Comparison of ENCODE assay signal across 8 mouse cellular contexts in the genomic region with DNA sequence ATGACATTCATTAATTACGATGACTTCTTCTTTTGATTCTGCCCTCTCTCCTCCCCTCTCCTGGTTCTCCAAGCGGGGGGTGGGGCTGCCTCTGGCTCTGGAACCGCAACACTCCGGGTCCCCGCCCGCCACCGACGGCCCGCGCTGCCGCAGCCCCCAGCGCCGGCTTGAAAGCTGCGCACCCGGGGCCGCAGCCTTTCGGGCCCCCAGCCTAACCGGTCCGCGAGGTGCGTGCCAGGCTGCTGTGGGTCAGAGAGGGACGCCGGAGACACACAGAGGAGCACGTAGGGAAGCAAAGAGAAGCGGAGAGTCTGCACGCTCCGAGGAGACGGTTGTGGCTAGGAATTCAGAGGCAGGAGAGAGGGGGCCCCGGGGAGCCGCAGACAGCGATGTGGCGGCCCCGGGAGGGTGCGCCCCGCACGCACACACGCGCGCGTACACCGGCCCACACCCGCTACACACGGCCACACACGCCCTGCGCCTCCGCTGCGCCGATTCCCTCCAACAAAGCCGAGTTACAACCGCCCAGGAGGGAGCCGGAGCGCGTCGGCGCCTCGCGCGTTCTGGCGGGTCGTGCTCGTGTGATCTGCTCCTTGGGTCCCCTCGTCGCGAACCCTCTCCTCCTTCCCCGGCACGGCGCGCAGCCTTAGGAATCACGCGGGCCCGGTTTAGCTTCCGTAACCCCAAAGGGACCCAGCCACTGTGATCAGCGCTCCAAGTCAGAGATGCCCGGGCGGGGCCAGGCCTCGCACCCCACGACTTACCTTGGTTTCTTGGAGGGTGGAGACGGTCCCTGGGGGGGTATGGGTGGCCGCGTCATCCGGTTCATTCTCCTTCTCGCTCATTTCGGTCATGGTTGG. TPM values are rescaled to one million over a fixed set of nuclear protein-coding genes. Genes with fewer than 3 reads are reported as not detected.
DNase-seq lines count a peak whose midpoint lies in the region; ATAC-seq and TF ChIP-seq lines count a peak whose summit lies in the region.

No protein-coding gene starts in this region.

- peak overlapping the region; percentile 48 for H3K4me3 ChIP-seq in heart, postnatal 0 days (ENCODE audit: low read depth, low read length)
- peak overlapping the region; percentile 51 for H3K4me3 ChIP-seq in embryonic facial prominence, embryonic 13.5 days
- peak overlapping the region; percentile 48 for H3K4me3 ChIP-seq in limb, embryonic 10.5 days
- peak overlapping the region; percentile 49 for H3K4me3 ChIP-seq in neural tube, embryonic 11.5 days (ENCODE audit: low read depth, low read length)

- peak overlapping the region; percentile 88 for H3K4me2 ChIP-seq in heart, postnatal 0 days (ENCODE audit: low read depth, low read length)
- peak overlapping the region; percentile 82 for H3K4me2 ChIP-seq in embryonic facial prominence, embryonic 13.5 days
- peak overlapping the region; percentile 67 for H3K4me2 ChIP-seq in neural tube, embryonic 11.5 days (ENCODE audit: low read depth)

- TF ChIP-seq CTCF in heart, postnatal 0 days (IDR thresholded peaks at IDR 0.05; ENCODE audit: low read depth), result no peak

- TF ChIP-seq EP300 in heart, postnatal 0 days (IDR thresholded peaks at IDR 0.05; ENCODE audit: low read depth), result no peak

- no peak overlapping the region for H3K27ac ChIP-seq in heart, postnatal 0 days (ENCODE audit: low read depth)
- H3K27ac ChIP-seq in embryonic facial prominence, embryonic 13.5 days, result no peak overlapping the region
- peak overlapping the region; percentile 67 for H3K27ac ChIP-seq in limb, embryonic 10.5 days
- 0 out of 2 replicates have a peak overlapping the region, but pooled peaks have one; percentile 8 for H3K27ac ChIP-seq in neural tube, embryonic 11.5 days (ENCODE audit: low read depth, low read length)

- H3K9me3 ChIP-seq in heart, postnatal 0 days (replicated peaks; ENCODE audit: control insufficient read depth, low read length), result no peaks in the 10 kb centered on the region
- H3K9me3 ChIP-seq in embryonic facial prominence, embryonic 13.5 days, result no peaks in the 10 kb centered on the region
- no peaks in the 10 kb centered on the region for H3K9me3 ChIP-seq in limb, embryonic 10.5 days (replicated peaks)
- no peaks in the 10 kb centered on the region for H3K9me3 ChIP-seq in neural tube, embryonic 11.5 days (ENCODE audit: control insufficient read depth, low read length)

- DNase-seq in heart, postnatal 0 days (ENCODE audit: low spot score), result no peak
- no peak for DNase-seq in heart, postnatal 4 days
- peak; percentile 55 for DNase-seq in ES-CJ7 (ENCODE audit: low read depth, low spot score)
- DNase-seq in limb, embryonic 10.5 days (ENCODE audit: low spot score), result peak; percentile 70
- peak; percentile 60 for DNase-seq in neural tube, embryonic 11.5 days (ENCODE audit: low spot score)
- DNase-seq in ovary, adult 18-20 months (ENCODE audit: low spot score), result no peak
- no peak for DNase-seq in left cerebral cortex, postnatal 4 days

- H3K27me3 ChIP-seq in heart, postnatal 0 days (ENCODE audit: control insufficient read depth, insufficient read depth, low read length), result peaks cover 33% of the 10 kb centered on the region
- H3K27me3 ChIP-seq in embryonic facial prominence, embryonic 13.5 days, result peaks cover 76% of the 10 kb centered on the region
- H3K27me3 ChIP-seq in limb, embryonic 10.5 days (ENCODE audit: low read depth, poor library complexity, severe bottlenecking), result peaks cover 89% of the 10 kb centered on the region
- H3K27me3 ChIP-seq in neural tube, embryonic 11.5 days (ENCODE audit: control insufficient read depth, insufficient read depth, low read length), result peaks cover 29% of the 10 kb centered on the region

- ATAC-seq in heart, postnatal 0 days (ENCODE audit: insufficient read depth, low read depth), result no peak
- no peak for ATAC-seq in embryonic facial prominence, embryonic 13.5 days (ENCODE audit: insufficient number of reproducible peaks, insufficient read depth, low FRiP score, low TSS enrichment, low read depth)
- peak; percentile 33 for ATAC-seq in neural tube, embryonic 11.5 days (ENCODE audit: insufficient read depth, low FRiP score, low TSS enrichment)

- WGBS in heart, postnatal 0 days, result 1% methylated on average over 73 of the region's 83 CpGs
- WGBS in embryonic facial prominence, embryonic 13.5 days, result under 1% methylated on average over 81 of the region's 83 CpGs
- under 1% methylated on average over 83 of the region's 83 CpGs for WGBS in limb, embryonic 10.5 days
- WGBS in neural tube, embryonic 11.5 days, result under 1% methylated on average over 80 of the region's 83 CpGs

- peaks cover 17% of the 10 kb centered on the region for H3K4me1 ChIP-seq in heart, postnatal 0 days (ENCODE audit: control insufficient read depth, insufficient read depth)
- peaks cover 25% of the 10 kb centered on the region for H3K4me1 ChIP-seq in embryonic facial prominence, embryonic 13.5 days
- peaks cover 32% of the 10 kb centered on the region for H3K4me1 ChIP-seq in limb, embryonic 10.5 days
- H3K4me1 ChIP-seq in neural tube, embryonic 11.5 days (ENCODE audit: control insufficient read depth, insufficient read depth, low read length), result peaks cover 4% of the 10 kb centered on the region; the same call in 1 of the 2 replicates

- H3K9ac ChIP-seq in heart, postnatal 0 days (replicated peaks; ENCODE audit: low read depth, low read length), result peak overlapping the region; percentile 45; the same call in 1 of the 2 replicates
- peak overlapping the region; percentile 62 for H3K9ac ChIP-seq in embryonic facial prominence, embryonic 13.5 days
- H3K9ac ChIP-seq in neural tube, embryonic 11.5 days (ENCODE audit: low read length), result peak overlapping the region; percentile 59

- H3K36me3 ChIP-seq in heart, postnatal 0 days (replicated peaks; ENCODE audit: control insufficient read depth, insufficient read depth, low read length), result no peaks in the 10 kb centered on the region
- H3K36me3 ChIP-seq in embryonic facial prominence, embryonic 13.5 days, result no peaks in the 10 kb centered on the region
- no peaks in the 10 kb centered on the region for H3K36me3 ChIP-seq in limb, embryonic 10.5 days
- no peaks in the 10 kb centered on the region for H3K36me3 ChIP-seq in neural tube, embryonic 11.5 days (ENCODE audit: control insufficient read depth, insufficient read depth, low read length)

- intact Hi-C loops in left cerebral cortex, postnatal 4 days (cut with DNase I), result no loop called here

RNA-seq across cellular contexts. Expression of a gene that starts 0.9 kb away (rescaled TPM):
- total RNA-seq in heart, postnatal 0 days (2014; rRNA removed; ENCODE audit: low replicate concordance), result 0.15 TPM in 1 of 2 replicates, not detected in the other
- 0.04 and 0.11 TPM in 2 replicates for polyA plus RNA-seq in heart, postnatal 0 days (2015; fragmentation: Nextera tagmentation; extraction: Ambion mirVana)
- under 1 TPM; 0.64 to 0.81 TPM for total RNA-seq in heart, postnatal 4 days (2021)
- 0.30 and 0.65 TPM in 2 replicates for polyA plus RNA-seq in embryonic facial prominence, embryonic 13.5 days (2015; fragmentation: Nextera tagmentation; extraction: Ambion mirVana)
- 0.28 and 0.56 TPM in 2 replicates for polyA plus RNA-seq in limb, embryonic 10.5 days (2016; fragmentation: Nextera tagmentation; extraction: Ambion mirVana)
- 6.6 and 6.8 TPM in 2 replicates for polyA plus RNA-seq in neural tube, embryonic 11.5 days (2014; fragmentation: Nextera tagmentation; extraction: Ambion mirVana)
- total RNA-seq in left cerebral cortex, postnatal 4 days (2021), result 10 to 100 TPM in 1 of 2 experiments, 1 to 10 TPM in 1; 8.7 to 11.7 TPM

RNA-seq across cellular contexts. Expression of a gene that starts 25.8 kb away (rescaled TPM):
- total RNA-seq in heart, postnatal 0 days (2014; rRNA removed; ENCODE audit: low replicate concordance), result 604 and 622 TPM in 2 replicates
- polyA plus RNA-seq in heart, postnatal 0 days (2015; fragmentation: Nextera tagmentation; extraction: Ambion mirVana), result 588 TPM in 2 replicates
- 100 to 1,000 TPM; 795 to 849 TPM for total RNA-seq in heart, postnatal 4 days (2021)
- 983 and 1,161 TPM in 2 replicates for polyA plus RNA-seq in embryonic facial prominence, embryonic 13.5 days (2015; fragmentation: Nextera tagmentation; extraction: Ambion mirVana)
- polyA plus RNA-seq in limb, embryonic 10.5 days (2016; fragmentation: Nextera tagmentation; extraction: Ambion mirVana), result 1,186 and 1,476 TPM in 2 replicates
- polyA plus RNA-seq in neural tube, embryonic 11.5 days (2014; fragmentation: Nextera tagmentation; extraction: Ambion mirVana), result 926 and 968 TPM in 2 replicates
- 100 to 1,000 TPM; 711 to 733 TPM for total RNA-seq in left cerebral cortex, postnatal 4 days (2021)

RNA-seq across cellular contexts. Expression of a gene that starts 29.5 kb away (rescaled TPM):
- 5.5 and 6.2 TPM in 2 replicates for total RNA-seq in heart, postnatal 0 days (2014; rRNA removed; ENCODE audit: low replicate concordance)
- polyA plus RNA-seq in heart, postnatal 0 days (2015; fragmentation: Nextera tagmentation; extraction: Ambion mirVana), result 4.8 and 5.2 TPM in 2 replicates
- 1 to 10 TPM; 7.4 to 7.5 TPM for total RNA-seq in heart, postnatal 4 days (2021)
- polyA plus RNA-seq in embryonic facial prominence, embryonic 13.5 days (2015; fragmentation: Nextera tagmentation; extraction: Ambion mirVana), result 16.6 and 17.3 TPM in 2 replicates
- polyA plus RNA-seq in limb, embryonic 10.5 days (2016; fragmentation: Nextera tagmentation; extraction: Ambion mirVana), result 3.4 and 6.5 TPM in 2 replicates
- polyA plus RNA-seq in neural tube, embryonic 11.5 days (2014; fragmentation: Nextera tagmentation; extraction: Ambion mirVana), result 15.2 and 15.8 TPM in 2 replicates
- total RNA-seq in left cerebral cortex, postnatal 4 days (2021), result 100 to 1,000 TPM; 100 to 104 TPM

RNA-seq across cellular contexts. Expression of a gene that starts 56.4 kb away (rescaled TPM):
- total RNA-seq in heart, postnatal 0 days (2014; rRNA removed; ENCODE audit: low replicate concordance), result 4.3 TPM in 1 of 2 replicates, not detected in the other
- 2.9 TPM in 2 replicates for polyA plus RNA-seq in heart, postnatal 0 days (2015; fragmentation: Nextera tagmentation; extraction: Ambion mirVana)
- 1 to 10 TPM; 1.6 TPM for total RNA-seq in heart, postnatal 4 days (2021)
- 9.6 and 14.7 TPM in 2 replicates for polyA plus RNA-seq in embryonic facial prominence, embryonic 13.5 days (2015; fragmentation: Nextera tagmentation; extraction: Ambion mirVana)
- 12.4 and 17.8 TPM in 2 replicates for polyA plus RNA-seq in limb, embryonic 10.5 days (2016; fragmentation: Nextera tagmentation; extraction: Ambion mirVana)
- 10.6 and 14.1 TPM in 2 replicates for polyA plus RNA-seq in neural tube, embryonic 11.5 days (2014; fragmentation: Nextera tagmentation; extraction: Ambion mirVana)
- 1 to 10 TPM; 2.2 to 2.5 TPM for total RNA-seq in left cerebral cortex, postnatal 4 days (2021)

Comparison
In these comparisons a context has a peak if more than half of its experiments do, and no peak if none do; other contexts are left out.
1. DNase-seq: peak in ES-CJ7 (single experiment), limb, embryonic 10.5 days (single experiment) and neural tube, embryonic 11.5 days (single experiment); none in heart, postnatal 0 days (single experiment), heart, postnatal 4 days (single experiment), ovary, adult 18-20 months (single experiment) and left cerebral cortex, postnatal 4 days (single experiment).
2. H3K27ac ChIP-seq: peak in limb, embryonic 10.5 days (single experiment) and neural tube, embryonic 11.5 days (single experiment); none in heart, postnatal 0 days (single experiment) and embryonic facial prominence, embryonic 13.5 days (single experiment).
3. Peak in every context shown above with its lines, with median percentiles within 50 percentile points of each other: H3K4me2 ChIP-seq, H3K4me3 ChIP-seq and H3K9ac ChIP-seq.